Mouse (Mus musculus): ENCODE results near the gene Ankrd39. TPM values are rescaled to one million over a fixed set of nuclear protein-coding genes. Genes with fewer than 3 reads are reported as not detected.

Ankrd39 gene
- total RNA-seq, 2 experiments from 2014 or later = 1.4 TPM; not detected in 1

DNA sequence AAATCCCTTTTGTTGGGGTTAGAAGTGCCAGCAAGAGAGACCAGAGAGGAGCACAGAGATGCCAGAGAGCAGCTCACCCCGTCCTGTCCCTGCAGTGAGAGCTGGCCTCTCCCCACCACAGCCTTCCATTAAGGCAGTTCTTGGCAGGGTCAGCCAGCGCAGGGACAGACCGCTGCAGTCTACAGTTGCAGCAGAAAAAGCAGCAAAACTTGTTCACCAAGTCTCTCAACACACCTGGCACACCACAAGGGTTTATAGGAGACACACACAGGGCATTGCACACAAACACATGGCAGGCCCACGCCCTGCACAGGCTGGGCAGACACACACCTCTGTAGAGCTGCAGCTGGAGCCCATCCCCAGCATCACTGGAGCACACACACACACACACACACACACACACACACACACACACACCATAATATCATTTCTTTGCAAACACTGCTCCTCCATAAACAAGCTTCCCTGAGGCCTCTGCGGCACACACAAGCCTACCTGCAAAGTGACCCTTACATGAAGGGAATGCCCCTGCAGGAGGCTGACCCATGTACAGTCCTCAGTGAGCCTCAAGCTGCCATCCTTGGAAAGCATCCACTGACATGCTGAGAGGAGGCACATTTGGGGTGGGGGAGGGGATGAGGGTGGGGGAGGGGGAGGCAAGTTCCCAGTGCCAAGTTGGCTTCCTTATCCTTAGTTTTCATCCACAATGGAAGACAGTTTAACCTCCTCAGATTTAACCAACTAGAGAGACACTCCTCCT, 27.1 kb upstream of the Ankrd39 start:
- ATAC-seq (replicated peaks; ENCODE audit: low FRiP score, poor library complexity, severe bottlenecking) = no peak

DNA sequence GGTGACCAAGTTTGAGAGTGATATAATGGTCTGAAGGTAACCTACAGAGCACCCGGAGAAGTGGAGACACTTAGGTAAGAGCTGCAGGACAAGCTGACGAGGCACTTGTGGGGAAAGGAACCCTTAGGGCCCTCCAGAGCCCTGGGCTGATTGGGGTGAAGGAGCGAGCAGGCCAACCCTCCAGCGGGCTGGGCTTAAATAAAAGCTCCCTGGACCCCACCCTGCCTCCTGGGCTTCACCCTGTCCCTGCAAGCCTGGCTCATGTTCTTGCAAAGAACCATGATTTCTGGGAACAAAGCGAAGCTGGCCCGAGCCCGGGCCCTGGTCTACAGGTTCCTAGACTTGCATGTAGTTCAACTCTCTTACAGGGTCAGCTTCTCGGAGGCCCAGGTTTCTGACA, 26.3 kb upstream of the Ankrd39 start:
- ATAC-seq (replicated peaks; ENCODE audit: low FRiP score, poor library complexity, severe bottlenecking) = no peak

DNA sequence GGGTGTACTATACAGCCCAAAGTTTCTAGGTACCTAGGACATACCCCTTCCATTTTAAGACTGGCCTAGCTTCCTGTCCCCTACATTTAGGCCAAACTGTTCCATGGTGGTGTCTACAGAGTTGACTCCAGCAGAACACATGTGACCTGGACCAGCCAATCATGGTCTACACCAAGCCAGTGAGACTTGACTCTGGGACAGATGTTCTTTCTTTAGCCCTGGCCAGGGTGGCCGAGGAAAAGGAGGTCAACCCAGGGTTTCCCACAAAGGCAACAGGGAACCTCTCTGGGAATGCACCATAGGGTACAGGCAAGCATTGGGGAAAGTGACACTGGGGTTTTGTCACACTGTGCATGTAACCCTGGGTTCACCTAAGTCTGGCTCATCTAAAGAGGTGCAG, 25.5 kb upstream of the Ankrd39 start:
- ATAC-seq (replicated peaks; ENCODE audit: low FRiP score, poor library complexity, severe bottlenecking) = no peak

DNA sequence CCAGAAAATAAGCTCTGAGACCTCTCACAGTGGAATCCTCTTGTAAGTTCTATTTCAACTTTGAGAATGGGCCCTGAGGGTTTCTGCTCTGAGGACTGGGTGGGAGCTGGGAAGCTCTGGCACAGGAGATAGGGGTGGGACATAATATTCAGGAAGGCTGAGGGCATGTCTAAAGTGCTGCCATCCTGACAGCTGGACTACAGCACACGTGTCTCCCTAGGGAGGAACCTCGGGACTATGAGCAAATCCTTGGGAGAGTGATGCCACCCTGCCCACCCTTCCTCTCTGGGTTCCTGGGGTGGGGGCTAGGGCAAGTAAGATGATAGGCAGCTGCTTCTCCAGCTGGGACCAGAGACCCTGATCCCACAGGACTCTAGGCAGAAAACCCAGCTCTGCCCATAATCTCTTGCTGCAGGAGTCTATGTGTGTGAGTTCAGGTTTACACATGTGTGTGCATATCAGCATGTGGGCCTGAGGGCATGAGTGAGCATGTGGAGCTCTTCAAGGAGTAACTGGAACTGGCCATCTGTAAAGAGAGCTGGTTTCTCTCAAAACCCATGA, 25.0 kb upstream of the Ankrd39 start:
- ATAC-seq (replicated peaks; ENCODE audit: low FRiP score, poor library complexity, severe bottlenecking) = no peak

DNA sequence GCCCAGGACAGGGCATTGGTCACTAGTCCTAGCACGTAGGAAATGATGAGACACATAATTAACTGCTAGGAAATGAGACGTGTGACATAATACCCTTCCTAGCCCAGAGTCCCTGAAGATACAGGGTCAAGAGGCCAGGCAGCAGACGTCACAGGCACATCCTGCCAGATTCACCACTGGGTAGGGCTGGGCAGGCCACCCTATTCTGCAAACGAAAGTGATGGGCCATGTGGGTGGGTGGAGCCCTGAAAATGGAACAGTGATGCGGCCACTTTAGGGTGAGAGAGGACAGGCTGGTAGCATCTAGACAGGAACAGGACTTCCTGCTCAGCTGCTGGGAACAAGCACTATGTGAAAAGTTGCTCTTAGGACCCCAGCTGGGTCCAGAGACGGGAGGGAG, 24.4 kb upstream of the Ankrd39 start:
- ATAC-seq (replicated peaks; ENCODE audit: low FRiP score, poor library complexity, severe bottlenecking) = no peak

DNA sequence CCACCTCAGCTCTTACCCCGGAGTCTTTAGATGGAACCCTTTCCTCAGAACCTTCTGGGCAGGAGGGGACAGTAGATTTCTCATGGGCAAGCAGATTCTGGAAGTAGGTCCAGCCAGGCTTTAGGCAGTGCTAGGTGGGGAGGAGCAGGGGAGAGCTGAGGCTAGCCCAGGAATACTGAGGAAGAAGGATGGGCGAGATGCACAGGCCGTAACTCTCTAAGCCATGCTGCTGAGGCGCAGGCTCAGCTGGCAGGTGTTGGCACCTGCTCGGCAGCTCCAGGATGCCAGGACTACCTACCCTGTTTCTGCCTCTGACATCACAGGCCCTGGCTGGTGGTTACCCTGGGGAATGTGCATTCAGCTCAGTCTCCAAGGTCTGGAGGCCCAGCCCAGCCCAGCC, 23.1 kb upstream of the Ankrd39 start:
- ATAC-seq (replicated peaks; ENCODE audit: low FRiP score, poor library complexity, severe bottlenecking) = no peak

DNA sequence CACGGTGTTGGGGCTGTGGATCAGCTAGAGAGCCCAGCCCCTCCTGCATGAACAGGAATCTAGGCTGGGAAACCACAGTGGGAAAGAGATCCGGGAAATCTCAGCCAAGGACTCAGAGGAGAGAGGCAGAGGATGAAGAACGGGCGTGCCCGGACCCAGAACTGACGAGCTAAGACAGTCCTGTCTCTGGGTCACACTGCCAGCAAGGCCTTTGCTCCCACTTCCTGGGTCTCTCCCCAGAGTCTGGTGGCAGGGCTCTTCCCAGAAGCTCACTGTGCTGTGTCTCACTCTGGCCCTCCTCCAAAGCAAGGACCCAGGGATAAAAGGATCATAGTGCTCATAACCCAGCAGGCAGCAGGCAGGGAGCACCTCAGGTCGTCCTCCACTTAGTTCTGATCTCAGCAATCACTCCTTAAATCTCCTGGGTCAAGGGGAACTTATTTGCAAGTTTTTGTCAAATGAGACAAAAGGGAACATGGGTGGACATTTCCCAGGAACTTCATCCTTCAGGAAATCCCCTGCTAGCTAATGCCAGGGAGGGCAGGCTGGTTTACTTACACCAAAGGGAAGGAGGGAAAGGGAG, 22.5 kb upstream of the Ankrd39 start:
- ATAC-seq (replicated peaks; ENCODE audit: low FRiP score, poor library complexity, severe bottlenecking) = no peak

DNA sequence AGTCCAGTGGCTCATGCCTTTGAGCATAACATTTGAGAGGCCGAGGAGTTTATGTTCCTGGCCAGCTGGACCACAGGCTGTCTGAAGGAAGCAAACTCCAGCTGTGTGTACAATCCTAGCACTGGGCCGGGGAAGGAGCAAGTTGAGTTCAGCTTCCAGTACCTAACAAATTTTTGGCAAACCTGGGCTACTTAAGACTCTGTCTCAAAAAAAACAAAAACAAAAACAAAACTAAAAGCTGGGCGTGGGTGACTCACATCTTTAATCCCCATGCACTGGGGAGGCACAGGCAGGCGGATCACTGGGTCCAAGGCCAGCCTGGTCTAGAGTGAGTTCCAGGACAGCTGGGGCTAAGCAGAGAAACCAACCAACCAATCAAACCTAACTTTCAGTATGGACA, 21.5 kb upstream of the Ankrd39 start:
- no peak for ATAC-seq (replicated peaks; ENCODE audit: low FRiP score, poor library complexity, severe bottlenecking)

DNA sequence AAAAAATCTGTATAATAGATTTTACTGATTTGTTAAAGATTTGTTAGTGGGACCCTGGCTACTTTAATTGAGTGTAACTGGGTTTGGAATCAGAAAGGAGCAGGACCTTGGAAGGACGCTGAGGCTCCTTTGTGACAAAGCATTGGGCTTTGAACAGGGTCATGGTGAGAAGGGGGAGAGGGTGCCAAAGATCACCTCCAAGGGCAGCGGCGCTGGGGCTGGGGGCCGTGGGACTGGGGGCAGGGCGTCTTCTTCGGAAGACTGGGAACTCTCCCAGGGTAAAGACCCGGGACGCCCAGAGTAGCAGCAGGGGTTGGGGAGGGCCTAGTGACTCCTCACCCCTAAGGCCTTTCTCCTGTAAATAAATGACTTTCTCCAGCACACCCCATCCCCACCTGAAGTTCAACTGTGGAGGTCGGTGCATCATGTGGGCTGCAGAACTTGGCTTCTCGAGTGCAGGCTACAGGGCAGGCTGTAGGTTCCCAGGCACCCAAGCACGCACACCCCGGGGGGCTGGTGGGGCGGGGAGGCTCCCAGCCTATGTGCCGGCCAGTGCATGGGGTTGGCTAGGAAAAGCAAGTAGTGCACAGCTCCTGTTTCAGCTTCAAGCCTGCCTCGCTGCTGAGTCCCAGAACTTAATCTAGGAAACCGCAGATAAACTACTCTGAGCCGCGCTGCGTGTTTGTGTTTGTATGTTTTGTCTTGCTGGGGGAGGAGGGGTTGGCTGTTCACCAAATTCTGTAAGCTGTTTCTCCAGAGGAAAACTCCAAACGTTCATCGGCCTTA, 20.8 kb upstream of the Ankrd39 start:
- ATAC-seq (replicated peaks; ENCODE audit: low FRiP score, poor library complexity, severe bottlenecking) = no peak

DNA sequence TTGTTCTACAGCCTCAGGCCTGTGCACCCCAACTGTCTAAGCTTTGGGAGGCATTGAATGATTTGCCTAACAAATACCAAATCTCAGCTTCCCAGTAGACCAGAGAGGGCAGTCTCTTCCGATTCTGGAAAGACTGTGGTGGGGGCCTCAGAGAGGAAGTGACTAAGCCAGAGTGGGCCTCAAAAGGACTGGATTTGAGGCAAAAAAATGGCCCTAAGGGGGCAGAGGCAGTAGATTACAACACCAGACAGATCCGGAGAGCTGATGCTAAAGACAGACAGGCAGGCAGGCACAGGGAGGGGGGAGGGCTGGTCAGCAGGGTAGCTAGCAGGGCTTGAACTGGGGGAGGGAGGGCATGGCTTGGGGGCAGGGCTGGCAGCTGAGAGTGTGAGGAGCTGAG, 19.2 kb upstream of the Ankrd39 start:
- ATAC-seq (replicated peaks; ENCODE audit: low FRiP score, poor library complexity, severe bottlenecking) = no peak

DNA sequence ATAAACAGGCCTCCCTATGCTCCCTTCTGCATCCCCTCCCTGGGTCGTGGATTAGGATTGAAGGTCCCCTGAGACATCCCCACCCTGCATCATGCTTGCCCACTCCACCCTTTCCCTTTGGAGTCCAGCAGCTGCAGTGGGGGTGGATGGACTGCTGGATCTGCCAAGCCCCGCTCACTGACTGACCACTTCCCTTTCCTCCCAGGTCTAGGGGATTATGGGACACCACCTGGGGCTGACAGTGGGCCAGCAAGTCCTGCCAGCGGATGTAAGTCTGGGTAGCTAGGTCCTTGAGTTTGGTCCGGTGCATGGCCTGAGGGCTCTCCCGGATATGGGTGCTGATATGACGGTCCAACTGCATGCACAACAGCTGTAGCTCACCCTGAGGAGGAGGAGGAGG, 16.9 kb upstream of the Ankrd39 start:
- no peak for ATAC-seq (replicated peaks; ENCODE audit: low FRiP score, poor library complexity, severe bottlenecking)

DNA sequence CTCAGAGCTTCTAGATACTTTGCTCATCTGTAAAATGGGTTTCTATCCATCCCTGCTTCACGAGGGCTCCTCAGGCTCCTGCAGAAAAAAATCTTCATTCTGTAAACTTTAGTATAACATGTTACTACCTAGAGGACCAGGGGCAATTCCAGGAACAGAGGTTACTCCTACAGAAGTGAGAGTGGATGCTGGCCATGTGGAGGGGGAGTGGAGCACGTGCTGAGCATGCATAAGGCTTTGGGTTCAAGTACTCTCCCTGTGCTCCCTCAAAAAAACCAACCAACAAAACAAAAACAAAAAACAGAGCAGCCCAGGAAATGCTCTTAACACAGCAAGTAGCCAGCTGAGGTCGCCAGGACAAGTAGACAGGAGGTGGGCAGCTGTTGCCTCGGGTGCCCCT, 16.4 kb upstream of the Ankrd39 start:
- ATAC-seq (replicated peaks; ENCODE audit: low FRiP score, poor library complexity, severe bottlenecking) = no peak

DNA sequence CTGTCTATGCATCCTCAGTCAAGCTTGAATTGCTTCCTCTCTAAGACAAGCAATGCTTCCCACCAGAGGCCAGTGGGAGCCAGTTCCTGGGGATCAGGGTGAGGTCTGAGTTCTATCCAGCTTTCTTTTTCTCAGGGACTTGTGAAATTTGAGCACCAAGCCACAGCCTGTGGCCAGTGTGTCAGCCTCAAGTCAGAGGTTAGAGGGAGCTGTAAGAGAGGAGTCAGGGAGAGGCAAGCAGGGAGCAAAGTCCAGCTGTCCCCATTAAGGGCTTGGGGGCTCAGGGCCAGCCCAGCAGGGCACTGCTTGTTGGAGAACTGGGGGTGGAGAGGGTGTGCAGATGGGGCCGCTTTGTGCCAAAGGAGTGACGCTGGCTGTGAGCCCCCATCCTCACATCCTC, 16.0 kb upstream of the Ankrd39 start:
- no peak for ATAC-seq (replicated peaks; ENCODE audit: low FRiP score, poor library complexity, severe bottlenecking)

DNA sequence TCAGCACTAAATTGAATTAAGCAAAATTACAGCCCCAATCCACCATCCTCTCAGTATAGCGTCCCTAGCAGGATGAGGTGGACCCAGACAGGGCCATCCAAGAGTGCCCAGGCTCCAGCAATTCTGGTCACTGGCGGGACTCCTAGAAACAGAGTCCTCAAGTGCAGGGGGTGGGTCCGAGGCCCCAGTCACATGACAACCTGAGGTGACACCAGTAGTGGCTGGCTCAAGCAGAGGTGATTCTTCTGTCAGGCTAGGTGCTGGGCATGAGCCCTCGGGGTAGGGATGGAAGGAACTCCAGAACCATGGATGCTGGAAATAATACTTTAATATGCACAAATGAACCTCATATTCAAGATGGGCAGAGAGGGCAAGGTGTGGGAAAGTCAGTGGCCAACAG, 15.1 kb upstream of the Ankrd39 start:
- ATAC-seq (replicated peaks; ENCODE audit: low FRiP score, poor library complexity, severe bottlenecking) = no peak

DNA sequence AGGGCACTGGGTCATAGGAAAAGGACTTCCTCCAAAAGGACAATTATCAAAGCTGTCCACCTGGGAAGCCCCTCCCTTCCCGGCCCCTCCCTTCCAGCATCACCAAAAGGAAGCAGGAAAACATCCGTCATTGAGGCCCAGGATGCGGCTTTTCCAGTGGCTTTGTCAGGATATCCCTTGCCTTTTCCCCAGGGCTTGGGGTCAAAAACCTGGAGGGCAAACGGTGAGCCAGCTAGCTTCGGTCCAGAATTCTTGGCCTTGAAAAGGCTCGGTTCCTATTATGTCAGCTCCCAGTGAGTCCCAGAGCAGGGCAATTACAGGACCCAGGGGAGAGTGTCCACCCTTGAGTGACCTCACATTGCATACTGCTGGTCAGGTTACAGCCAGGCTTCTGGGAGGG, 13.7 kb upstream of the Ankrd39 start:
- no peak for ATAC-seq (replicated peaks; ENCODE audit: low FRiP score, poor library complexity, severe bottlenecking)

DNA sequence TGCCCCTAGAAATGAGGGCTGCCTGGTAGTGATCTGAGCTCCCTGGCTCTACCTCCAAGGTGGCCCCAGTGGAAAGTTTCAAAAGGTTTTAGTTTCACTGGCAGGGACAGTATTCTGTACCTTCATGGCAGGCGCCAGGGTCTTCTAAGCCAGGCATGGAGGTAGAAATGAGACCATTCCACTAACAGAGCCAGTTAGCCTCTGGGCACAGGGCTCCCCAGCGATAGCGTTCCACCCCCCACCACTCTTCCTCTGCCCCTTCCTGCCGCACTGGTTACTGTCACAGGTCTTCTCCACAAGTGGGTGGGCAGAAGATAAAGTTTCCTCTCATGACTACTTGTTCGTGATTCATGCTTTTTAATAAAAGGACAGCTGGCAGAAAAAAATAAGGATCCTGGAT, 12.6 kb upstream of the Ankrd39 start:
- ATAC-seq (replicated peaks; ENCODE audit: low FRiP score, poor library complexity, severe bottlenecking) = no peak

DNA sequence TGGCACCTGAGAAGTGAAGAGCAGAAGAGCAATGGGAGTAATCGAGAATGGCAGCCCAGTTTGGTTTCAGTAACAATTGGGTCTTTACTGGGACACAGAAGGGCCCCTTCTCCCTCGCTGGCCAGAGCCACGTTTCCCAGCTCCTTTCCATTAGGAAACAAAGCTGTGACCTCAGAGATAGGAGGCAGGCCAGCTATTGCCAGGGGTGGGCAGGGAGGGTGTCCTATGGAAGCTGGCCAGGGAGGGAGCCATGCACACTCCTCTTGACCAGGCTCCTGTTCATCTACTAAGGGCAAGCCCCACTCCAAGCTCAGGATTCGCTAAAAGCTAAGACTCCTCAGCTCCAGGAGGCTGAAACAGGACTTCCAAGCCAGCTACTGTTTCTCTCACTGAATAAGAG, 12.0 kb upstream of the Ankrd39 start:
- no peak for ATAC-seq (replicated peaks; ENCODE audit: low FRiP score, poor library complexity, severe bottlenecking)

DNA sequence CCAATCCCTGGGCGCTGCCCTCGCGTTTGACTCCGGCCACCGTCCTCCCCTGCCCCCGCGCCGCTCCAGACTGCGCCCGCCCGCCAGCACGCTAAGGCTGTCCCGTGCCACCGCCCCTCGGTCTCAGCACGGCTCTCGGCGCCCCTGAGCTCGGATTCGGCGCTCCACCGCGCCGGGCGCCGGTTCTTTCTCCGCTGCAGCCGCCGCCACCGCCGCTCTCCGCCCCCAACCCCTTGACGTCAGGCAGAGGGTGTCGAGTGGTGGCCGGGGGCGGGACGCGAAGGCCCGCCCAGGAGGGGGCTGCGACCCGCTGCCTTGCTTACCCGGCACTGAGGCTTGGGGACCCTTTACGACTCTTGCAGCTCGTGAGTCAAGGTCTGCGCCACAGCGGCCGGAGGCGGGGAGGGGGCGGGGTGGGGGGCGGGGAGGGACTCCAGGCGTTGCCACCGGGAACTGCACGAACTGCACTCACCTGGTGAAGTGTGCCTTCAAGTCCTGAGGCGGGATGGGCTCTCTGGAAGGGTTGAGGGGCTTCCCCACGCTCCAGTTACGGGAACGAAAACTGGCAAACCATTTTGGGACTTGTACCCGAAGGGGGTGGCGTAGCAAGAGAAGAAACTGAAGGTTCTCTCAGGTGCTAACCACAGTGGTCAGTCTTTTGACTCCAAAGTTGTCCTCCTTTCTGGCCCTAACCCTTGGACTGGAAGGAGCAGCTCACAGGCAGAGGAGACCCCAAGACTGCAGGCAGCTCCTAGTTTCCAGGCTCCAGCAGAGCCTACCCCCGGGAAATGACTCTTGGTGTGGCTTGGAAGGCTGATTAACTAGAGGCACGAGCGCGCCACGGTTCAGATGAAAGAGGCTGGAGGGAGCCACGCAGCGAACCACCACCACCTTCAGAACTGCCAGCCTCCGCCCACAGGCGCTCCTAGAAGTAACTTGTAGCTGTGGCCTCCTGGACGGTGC, 11.1 kb upstream of the Ankrd39 start, which contains the start of gene Sema4c:
Sema4c (minus strand) TSS at position 319 of the 963 bp plus-strand sequence.
- ATAC-seq (replicated peaks; ENCODE audit: low FRiP score, poor library complexity, severe bottlenecking) = no peak

DNA sequence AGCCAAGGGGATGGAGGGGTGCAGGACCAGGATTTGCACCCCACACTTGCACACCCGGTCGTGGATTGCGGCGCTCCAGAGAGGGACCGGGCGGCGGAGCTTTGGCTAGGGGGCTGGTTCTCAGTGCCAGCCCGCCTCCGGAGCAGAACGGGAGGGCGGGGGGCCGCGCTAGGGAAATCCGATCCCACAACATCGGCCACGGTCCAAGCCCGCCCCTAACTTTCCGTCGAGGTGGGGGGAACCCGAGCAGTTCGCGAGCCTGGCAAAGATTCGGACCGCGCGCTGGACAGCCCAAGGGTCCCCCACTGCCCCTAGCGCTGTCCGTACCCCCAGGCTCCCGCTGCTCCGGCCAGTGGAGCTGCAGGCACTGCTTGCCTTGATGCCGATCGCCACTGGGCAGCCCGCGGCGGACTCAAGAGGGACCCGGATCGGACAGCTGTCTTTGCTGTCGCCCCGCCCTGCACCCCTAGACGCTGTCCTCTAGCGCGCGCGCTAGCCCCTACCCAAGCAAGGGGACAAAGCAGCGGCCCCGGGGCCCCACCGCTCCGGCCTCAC, 10.3 kb upstream of the Ankrd39 start:
- ATAC-seq (replicated peaks; ENCODE audit: low FRiP score, poor library complexity, severe bottlenecking) = no peak
